Mouse (Mus musculus) Patski (cell line): ENCODE measurements around the gene Clybl. TPM values are rescaled to one million over a fixed set of nuclear protein-coding genes. Genes with fewer than 3 reads are reported as not detected.

Source experiments
- ATAC-seq: fragments of 100-300 bp; one replicate; pipeline ENCODE4 v1.8.0; 2021
- CTCF ChIA-PET: fragments of 350-600 bp; sonication (Branson Sonifier 250); formaldehyde crosslinking; loops from one replicate; lab custom pipeline; 2022; ENCODE audit warnings: inconsistent platforms; lab: Charles Lee
- POLR2A ChIA-PET: fragments of 350-600 bp; sonication (Branson Sonifier 250); formaldehyde crosslinking; loops from one replicate; lab custom pipeline; 2022; ENCODE audit warnings: antibody characterized with exemption, inconsistent platforms; lab: Charles Lee
- DNase-seq: peaks from one replicate; pipeline ENCODE4 v3.0.0-alpha.2; 2011; ENCODE audit warnings: low read depth, low spot score
- H3K27me3 ChIP-seq: fragments of 371-371 bp; one replicate; pipeline ENCODE4 v1.5.1; 2021
- CTCF ChIP-seq: fragments of 100-300 bp; IDR thresholded peaks from one replicate; pipeline ENCODE4 v1.5.1; 2021
- in situ Hi-C: fragments of 300-500 bp; cut with MboI; formaldehyde crosslinking; loops from 3 replicates; pipeline ENCODE4 v1.11.1; 2018; ENCODE audit warnings: low pct_unique_long_range_greater_than_20kb, mixed read lengths
- polyA plus RNA-seq: library from polyadenylated mRNA; unstranded; gene quantifications from one replicate; pipeline ENCODE4 v1.2.3, GENCODE M21; 2021

The Clybl gene
- polyA plus RNA-seq, 1 experiment from 2014 or later, result 60.7 TPM

GRCm38 (mm10) chr14:122350766-122351165 is 169.3 kb downstream of the Clybl start:
- TF ChIP-seq CTCF, result no peak

DNA sequence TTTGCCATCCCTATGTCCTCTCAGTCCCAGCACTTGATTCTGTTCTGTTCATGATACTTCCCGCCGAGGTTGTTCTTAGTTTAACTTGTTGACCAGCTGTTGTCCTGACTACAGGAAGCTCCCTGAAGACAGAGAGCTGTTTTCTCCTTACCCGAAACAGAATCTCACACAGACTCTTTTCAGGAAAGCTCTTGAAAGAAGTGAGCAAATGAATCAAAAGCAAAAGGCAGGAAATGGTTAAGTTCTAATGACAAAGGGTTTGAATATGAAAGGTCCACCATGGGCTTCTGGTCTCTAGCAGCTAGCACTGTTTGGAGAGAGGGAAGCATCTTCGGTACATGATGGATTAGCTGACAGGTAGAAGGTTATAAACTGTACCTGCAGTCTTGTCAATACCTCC is 175.8 kb downstream of the Clybl start:
- ATAC-seq (no peak), DNase-seq (no peak)
- no peaks in the 10 kb centered on the region for H3K27me3 ChIP-seq
- ChIA-PET POLR2A (no interaction called here), CTCF (interaction anchor here (0.7 to 1.0 kb wide), 2 partner anchors 11 to 60 kb away, joined by 3 read pairs; no protein-coding TSS in a partner anchor)
- in situ Hi-C loops, result no loop called here
- TF ChIP-seq CTCF, result no peak

More at GRCm38 (mm10) chr14:122350766-122351165, 169.3 kb downstream of the Clybl start:
- no peaks in the 10 kb centered on the region for H3K27me3 ChIP-seq
- DNase-seq (no peak), ATAC-seq (no peak)
- ChIA-PET CTCF (no interaction called here), POLR2A (no interaction called here)
- in situ Hi-C loops, result no loop called here

DNA sequence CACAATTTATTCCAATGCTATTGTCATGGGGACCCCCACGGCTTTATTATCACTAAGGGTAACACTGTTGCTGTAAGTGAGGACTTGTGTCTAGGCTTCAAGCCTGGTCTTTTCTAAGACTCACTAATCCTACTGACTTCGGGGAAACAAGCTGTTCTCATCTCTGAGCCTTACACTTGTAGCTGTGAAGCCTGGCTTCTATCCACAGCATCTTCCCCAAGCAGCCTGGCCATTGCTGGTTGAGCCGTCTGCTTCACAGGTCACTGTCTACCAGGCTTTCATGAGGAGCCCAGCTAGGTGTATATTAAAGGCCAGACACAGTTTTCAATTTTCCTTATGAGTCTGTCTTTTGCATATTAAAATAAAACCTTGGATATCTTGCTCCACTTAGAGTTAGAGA is 177.1 kb downstream of the Clybl start:
- in situ Hi-C loops, result no loop called here
- DNase-seq, result no peak
- POLR2A ChIA-PET, result no interaction called here
- no peak for ATAC-seq
- no peak for TF ChIP-seq CTCF
- CTCF ChIA-PET, result interaction anchor here (1.3 kb wide), 1 partner anchor 19 kb away, joined by 3 read pairs; no protein-coding TSS in a partner anchor
- no peaks in the 10 kb centered on the region for H3K27me3 ChIP-seq

DNA sequence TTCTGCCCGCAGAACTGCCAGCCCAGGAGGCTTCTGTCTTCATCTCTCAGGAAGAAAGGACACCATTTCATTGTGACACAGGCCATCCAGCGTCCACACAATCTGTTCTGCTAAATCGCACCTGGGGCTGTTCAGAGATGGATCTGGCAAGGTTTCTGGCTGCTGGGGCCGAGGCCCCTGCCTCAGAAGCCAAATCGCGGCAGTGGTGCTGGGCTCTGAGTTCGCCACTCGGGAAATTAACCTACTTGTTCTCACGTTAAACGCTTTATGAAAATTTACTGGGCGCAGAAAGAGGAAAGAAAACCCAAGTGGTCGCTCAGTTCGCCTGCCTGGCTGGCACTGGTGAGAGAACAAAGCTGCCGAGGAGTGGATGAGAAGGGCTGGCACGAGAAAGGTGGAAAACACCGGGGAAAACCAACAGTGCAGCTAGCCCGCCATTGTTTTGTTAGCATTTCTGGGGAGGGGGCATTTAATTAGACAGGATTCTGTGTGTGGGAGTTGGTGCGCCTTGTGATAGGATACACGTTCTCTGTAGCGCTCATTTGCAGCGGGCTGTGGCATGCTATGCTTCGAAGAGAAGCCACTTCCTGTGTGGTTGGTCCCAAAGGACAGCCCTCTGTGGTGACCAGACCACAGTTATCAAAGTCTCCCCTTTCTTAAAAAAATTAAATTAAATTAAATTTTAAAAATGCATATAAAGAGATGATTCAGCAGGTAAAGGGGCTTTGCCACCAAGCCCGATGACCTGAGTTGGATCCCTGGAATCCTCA is 177.8 kb downstream of the Clybl start:
- no peaks in the 10 kb centered on the region for H3K27me3 ChIP-seq
- ATAC-seq (no peak), DNase-seq (no peak)
- in situ Hi-C loops, result no loop called here
- TF ChIP-seq CTCF, result no peak
- CTCF ChIA-PET, result interaction anchor here (1.3 kb wide), 1 partner anchor 18 kb away, joined by 3 read pairs; no protein-coding TSS in a partner anchor
- POLR2A ChIA-PET, result no interaction called here

DNA sequence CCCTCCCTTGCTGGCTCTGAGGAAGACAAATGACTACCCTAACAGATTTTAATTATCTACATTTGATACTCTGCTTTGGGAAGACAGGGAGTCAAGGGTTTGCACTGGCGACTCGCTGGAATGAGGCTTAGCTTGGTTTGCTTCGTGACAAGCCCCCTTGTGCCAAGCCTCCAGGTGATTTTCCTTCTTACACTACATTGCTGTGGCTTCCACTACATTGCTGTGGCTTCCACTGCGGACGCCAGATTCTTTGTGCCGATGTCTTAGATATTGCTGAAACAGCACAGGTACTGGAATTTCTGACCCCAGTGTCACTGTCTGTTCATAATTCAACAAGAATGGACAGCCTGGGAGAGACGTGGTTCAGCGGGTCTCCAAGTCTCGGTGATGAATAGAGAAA is 180.3 kb downstream of the Clybl start:
- H3K27me3 ChIP-seq, result no peaks in the 10 kb centered on the region
- no peak for TF ChIP-seq CTCF
- POLR2A ChIA-PET, result interaction anchor here (0.6 to 1.0 kb wide), 2 partner anchors 35 to 131 kb away, joined by 3 to 4 read pairs; no protein-coding TSS in a partner anchor
- ATAC-seq, result peak; percentile 63
- CTCF ChIA-PET, result interaction anchor here (1.2 to 1.5 kb wide), 3 partner anchors 10 to 138 kb away, joined by 3 to 4 read pairs (median 3); no protein-coding TSS in a partner anchor
- in situ Hi-C loops, result no loop called here
- DNase-seq, result peak; percentile 42

DNA sequence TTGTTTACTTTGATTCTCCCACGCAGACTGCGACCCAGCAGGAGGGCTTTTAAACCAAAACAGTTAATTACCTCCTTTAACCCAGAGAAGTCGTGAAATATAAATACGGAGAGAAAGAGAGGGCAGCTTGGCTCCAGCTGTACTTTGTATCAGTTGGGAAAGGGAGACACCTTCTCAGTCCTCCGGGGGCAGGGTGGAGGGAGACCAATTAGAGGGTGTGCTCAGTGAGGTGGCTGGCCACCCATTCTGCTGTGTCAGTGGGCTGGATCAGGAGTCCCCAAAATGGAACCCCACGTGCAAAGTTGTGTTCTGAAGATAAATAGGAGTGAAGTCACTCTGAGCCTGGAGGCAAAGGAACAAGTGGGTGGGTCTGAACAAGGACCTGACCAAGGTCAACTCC is 181.7 kb downstream of the Clybl start:
- in situ Hi-C loops, result no loop called here
- ChIA-PET POLR2A (no interaction called here), CTCF (no interaction called here)
- no peak for DNase-seq
- H3K27me3 ChIP-seq, result no peaks in the 10 kb centered on the region
- no peak for ATAC-seq
- no peak for TF ChIP-seq CTCF

DNA sequence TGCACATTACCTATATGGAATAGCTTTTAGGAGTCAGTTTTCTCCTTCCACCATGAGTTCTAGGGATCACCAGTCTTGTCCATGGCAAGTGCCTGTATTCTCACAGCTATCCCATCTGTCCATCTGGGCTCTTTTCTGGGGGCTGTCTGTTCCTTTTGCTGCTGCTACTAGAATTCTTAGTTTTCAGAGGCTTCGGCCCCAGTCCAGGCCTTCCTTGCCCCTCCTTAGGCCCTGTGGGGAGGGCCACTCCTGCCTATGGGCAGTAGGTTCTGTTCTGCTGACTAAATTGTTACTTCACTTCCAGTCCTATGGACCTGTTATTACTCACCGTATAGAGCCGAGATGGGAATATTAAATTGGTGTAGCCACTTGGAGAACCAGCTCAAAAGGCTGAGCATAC is 182.5 kb downstream of the Clybl start:
- ATAC-seq, result no peak
- in situ Hi-C loops, result no loop called here
- CTCF ChIA-PET, result no interaction called here
- POLR2A ChIA-PET, result no interaction called here
- TF ChIP-seq CTCF, result no peak
- H3K27me3 ChIP-seq, result no peaks in the 10 kb centered on the region
- no peak for DNase-seq

- ATAC-seq (no peak), DNase-seq (no peak)
- no peak for TF ChIP-seq CTCF
- ChIA-PET POLR2A (interaction anchor here (0.6 kb wide), 1 partner anchor 550 kb away, joined by 3 read pairs; no protein-coding TSS in a partner anchor), CTCF (interaction anchor here (1.1 to 1.8 kb wide), 3 partner anchors 10 to 15 kb away, joined by 3 to 5 read pairs (median 3); no protein-coding TSS in a partner anchor)
- in situ Hi-C loops, result no loop called here
- H3K27me3 ChIP-seq, result no peaks in the 10 kb centered on the region
These were observed 185.9 kb downstream of the Clybl start for GRCm38 (mm10) chr14:122367252-122367868.

DNA sequence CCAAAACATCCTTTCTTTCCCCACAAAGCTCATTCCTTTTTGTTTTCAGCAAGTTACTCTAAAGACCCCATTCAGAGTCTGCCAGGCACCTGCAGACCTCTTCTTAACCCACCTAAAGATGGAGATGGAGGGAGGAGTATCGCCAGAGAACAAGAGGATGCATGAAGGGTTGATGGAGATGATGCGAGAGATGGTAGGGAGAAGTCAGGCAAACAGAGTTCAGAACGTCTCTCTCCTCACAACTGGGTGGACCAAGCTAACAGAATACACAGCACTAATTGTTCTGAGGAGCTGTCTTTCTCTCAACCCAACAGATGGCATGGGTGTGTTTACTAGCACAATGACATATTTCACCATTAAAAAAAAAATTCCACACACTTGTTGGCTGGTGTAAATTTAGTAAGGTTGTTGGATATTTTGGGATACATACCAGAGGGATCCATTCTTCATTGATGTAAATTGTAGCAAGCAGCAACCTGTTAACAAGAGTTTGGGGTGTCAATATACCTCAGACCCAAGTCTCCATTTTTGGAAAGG is 186.4 kb downstream of the Clybl start:
- TF ChIP-seq CTCF, result no peak
- POLR2A ChIA-PET, result interaction anchor here (0.6 kb wide), 1 partner anchor 551 kb away, joined by 3 read pairs; no protein-coding TSS in a partner anchor
- no peaks in the 10 kb centered on the region for H3K27me3 ChIP-seq

GRCm38 (mm10) chr14:122368501-122368900 is 187.0 kb downstream of the Clybl start:
- in situ Hi-C loops, result no loop called here
- DNase-seq (peak; percentile 92), ATAC-seq (peak; percentile 95)
- CTCF ChIA-PET, result interaction anchor here (0.9 to 1.4 kb wide), 5 partner anchors 11 to 139 kb away, joined by 3 read pairs; no protein-coding TSS in a partner anchor
- no peak for TF ChIP-seq CTCF
- no peaks in the 10 kb centered on the region for H3K27me3 ChIP-seq
- POLR2A ChIA-PET, result interaction anchor here (1.5 kb wide), 1 partner anchor 15 kb away, joined by 4 read pairs; no protein-coding TSS in a partner anchor

More for the DNA sequence above, 186.4 kb downstream of the Clybl start:
- no peak for DNase-seq
- CTCF ChIA-PET, result interaction anchor here (0.9 to 1.8 kb wide), 4 partner anchors 10 to 138 kb away, joined by 3 to 5 read pairs (median 3); no protein-coding TSS in a partner anchor
- in situ Hi-C loops, result no loop called here
- no peak for ATAC-seq
